Mouse (Mus musculus): ENCODE measurements around the gene Dars.

The Dars gene

DNA sequence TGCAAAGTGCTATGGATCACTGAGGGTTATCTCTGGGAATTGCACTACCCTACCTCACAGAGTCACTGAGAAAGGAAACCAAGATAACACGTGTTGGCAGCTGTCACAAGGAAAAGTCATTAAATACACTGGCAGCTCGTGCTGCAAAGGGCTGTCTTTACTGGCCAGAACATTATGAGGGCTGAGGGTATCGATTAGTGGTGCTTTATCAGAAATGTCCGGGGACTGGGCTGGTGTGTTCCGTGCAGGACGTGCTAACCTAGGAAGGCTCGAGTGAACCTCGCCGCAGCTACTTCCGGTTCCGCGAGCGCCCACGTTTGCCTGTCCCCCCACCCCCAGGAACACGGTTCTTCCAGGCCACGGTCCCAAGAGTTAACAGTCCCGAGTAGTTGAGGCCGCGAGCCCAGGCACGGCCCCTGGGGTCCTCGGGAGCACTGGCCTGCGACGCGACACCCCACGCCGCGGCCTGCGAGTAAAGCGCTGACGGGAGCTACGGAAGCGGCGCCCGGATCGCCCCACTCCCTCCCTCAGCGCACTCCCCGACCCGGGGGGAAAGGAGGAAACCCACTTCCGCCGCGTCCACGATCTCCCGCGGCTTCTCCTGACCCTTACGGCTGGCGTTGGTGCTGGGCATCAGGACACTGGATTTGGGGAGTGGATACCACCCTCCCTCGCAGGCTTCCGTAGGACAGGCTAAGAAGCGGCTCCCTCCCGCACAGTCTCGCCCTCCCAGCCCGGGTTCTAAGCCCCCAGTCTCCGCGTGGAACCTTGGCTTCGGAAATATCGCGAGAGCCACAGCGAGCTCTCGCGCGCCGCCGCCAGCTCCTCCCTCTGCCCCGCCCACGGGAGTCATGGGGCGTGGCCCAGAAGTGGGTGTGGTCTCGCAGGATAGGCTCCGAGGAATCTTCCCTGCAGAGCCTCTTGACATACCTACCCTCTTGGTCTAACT is at the start of gene Dars:
Gene Dars (minus strand): TSS at position 785 of the 949 bp plus-strand sequence.
- DNase-seq = peak; percentile 93

DNA sequence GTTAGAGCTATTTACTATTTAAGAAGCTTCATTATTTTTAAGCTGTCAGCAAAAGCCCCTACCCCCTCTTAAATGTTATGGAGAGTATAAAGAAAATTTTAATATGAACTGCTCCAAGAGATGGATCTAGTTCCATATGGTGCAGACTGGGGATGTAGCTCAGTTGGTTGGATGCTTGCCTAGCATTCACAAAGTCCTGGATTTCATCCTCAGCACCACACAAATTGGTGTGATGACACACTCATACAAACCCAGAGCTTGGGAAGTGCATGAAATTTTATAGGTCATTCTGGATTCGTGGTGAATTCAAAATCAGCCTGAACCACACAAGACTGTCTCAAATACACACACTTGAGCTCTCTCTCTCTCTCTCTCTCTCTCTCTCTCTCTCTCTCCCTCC is 49.7 kb upstream of the Dars start:
- DNase-seq = peak; percentile 39

DNA sequence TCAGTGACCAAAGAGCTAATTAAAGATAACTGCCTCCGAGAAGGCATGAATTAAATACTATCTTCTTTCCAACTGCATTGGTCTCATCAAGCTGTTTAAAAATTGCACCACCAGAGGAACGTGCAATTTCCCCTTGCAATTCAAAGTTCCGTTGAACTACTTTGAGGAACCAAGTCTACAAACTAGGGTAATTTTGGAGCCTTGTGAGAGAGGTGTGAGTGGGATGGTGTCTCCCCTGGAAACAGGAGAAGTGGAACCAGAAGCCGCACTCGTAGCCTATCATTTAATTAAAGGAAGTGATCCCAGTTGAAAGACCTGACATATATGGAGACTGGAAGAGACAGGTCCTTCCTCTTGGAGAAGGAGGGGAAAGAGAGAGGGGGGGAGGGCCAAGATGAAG is 46.3 kb upstream of the Dars start:
- no peak for DNase-seq

DNA sequence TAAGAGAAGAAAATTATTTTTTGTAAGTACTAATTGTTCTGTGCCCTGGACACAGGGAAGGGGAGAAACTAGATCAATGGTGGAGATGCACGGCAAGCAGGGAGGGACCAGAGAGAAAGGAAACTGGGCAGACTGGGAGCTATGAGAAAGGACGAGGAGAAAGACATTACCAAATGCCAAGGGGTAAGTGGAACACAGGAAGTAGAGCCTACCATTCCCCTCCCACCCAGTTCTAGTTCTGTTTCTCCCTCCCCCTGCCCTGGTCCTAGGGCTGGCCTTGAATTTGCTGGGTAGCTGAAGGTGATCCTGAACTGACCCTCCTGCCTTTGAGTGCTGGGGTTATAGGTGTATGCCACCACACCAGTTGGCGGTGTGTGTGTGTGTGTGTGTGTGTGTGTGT is 45.2 kb upstream of the Dars start:
- DNase-seq = no peak

- no peak for DNase-seq
Observed at GRCm38 (mm10) chr1:128460780-128461179, 43.6 kb upstream of the Dars start.

GRCm38 (mm10) chr1:128459439-128459838 is 42.3 kb upstream of the Dars start:
- no peak for DNase-seq

DNA sequence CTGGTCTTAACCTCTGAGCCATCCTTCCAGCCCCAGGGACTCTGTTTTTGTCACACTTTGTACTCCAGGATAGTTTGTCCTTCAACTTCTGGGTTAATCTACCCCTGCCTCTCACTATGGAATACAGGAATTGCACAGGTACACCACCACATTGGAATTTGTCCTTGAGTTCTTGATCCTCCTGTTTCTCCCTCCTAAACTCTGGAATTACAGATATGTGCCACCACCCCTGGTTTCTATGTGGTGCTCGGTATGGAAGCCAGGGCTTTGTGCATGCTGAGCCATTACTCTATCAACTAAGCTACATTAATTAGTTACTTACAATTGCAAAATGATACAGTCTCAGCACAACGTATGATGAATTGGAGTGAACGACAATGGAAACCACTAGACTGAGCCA is 41.8 kb upstream of the Dars start:
- DNase-seq = no peak

DNA sequence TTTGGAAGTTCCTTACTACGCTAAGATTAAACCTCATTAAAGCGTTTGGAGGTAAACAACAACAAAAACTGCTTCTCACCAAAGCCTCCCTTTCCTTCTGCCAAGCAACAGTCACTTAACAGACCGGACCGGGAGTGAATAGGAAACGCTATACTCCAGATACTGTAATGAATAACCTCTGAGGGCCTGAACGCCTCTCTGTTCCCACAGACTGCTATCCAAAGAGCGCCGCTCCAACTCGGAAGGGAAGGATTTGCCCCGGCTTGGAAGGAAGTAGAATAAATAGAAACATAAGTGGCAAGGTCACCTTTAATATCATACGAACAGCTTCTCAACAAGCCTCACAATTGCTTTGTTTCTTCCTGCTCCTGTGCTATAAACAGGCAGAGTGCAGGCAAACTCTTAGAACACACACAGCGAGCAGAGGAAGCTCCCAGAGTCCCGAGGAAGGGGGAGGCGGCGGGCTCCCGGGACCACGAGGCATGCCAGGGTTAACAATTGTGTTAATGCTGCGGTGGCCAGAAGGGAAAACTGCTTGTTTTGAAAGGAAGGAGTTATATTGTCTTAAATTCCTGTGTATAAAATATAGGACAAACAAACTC is 39.8 kb upstream of the Dars start:
- DNase-seq = no peak

DNA sequence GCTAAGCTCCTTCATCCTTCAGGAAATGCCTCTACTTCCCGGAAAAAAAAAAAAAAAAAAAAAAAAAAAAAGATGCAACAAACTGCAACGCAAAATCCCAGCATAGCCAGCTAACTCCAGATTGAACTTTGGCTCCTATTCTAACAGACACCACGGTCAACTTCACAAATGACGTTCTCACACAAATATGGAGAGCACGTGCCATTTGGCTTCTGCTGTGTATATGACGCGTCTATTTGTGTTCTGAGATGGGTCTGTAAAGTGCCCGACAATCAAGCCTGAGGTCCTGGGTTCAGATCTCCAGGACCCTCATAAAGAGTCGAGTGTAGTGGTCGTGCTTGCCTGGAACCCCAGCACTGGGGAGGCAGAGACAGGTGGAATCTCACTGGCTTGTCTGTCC is 39.1 kb upstream of the Dars start:
- DNase-seq = no peak

DNA sequence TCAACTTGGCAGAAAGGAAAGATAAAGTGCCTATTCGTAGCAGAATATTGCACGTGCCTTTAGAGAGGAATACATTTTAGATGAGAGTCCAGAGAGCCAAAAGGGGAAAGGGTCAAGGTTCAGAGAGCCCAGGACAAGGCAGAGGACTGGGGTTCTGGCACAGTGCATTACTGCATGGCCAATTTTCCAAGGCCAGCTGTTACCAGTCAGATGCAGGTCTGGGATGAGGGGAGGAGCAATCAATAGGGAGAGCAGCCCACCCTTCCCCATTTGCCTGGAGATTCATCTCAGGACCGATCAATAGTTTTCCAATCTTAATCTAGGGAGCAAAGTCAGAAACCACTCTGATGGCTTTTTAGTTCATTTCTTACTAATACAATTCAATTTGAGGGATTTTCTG is 35.0 kb upstream of the Dars start:
- DNase-seq = no peak

DNA sequence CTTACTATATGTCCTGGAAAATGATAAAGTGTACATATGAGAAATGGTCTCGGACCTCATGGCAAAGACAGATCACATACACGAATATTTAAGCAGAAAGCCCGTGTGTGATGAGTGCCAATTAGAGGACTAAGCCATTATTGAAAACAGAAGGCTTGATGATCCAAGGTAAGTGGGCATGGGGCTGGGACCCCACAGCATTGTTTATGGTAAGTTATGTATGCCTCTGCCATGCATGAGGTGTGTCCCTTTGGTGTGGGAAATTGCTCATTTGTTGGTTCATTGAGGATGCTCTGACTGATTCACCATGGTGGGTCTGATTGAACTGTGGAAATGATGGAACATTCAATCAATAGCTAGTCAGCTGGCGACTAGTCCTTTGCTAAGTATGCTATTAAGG is 34.0 kb upstream of the Dars start:
- no peak for DNase-seq

GRCm38 (mm10) chr1:128447206-128447902 is 30.2 kb upstream of the Dars start:
- DNase-seq = no peak

- no peak for DNase-seq
Observed at GRCm38 (mm10) chr1:128443890-128444839, 27.0 kb upstream of the Dars start.

GRCm38 (mm10) chr1:128441129-128441473 is 23.9 kb upstream of the Dars start:
- peak; percentile 46 for DNase-seq

DNA sequence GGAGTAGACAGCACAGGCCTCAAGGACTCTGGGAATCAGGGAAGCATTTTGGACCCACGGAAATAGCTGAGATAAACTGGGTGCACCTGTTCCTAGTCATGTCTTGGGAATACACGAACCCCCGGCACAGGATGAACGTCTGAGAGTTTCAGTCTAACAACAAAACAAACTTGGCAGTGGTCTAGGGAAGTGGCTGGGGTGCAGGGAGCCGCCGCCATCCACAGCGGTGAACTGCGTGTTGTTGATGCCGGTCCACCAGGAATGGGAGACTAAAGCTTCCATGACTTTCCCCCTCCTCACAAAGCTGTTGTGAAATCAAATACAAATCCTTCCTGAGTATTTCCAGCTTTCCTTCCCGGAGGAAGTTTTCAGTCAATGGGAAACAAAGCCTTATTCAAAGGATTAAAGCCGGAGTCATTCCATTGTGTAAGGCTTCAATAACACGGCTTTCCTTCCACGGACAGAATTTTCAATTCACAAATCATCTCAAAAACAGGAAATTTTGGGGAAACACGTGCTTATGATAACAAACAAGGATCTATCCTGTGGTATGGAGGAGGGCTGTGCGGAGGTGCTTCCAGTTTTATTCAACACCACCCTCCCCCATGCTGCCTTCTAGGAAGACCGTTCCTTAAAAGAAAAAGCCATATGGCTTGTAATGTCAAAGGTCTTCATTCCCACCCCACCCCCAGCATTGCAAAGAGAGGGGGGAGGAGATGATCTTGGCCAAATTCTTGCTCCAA is 23.4 kb upstream of the Dars start:
- DNase-seq = peak; percentile 23

GRCm38 (mm10) chr1:128439618-128440017 is 22.4 kb upstream of the Dars start:
- DNase-seq = no peak

DNA sequence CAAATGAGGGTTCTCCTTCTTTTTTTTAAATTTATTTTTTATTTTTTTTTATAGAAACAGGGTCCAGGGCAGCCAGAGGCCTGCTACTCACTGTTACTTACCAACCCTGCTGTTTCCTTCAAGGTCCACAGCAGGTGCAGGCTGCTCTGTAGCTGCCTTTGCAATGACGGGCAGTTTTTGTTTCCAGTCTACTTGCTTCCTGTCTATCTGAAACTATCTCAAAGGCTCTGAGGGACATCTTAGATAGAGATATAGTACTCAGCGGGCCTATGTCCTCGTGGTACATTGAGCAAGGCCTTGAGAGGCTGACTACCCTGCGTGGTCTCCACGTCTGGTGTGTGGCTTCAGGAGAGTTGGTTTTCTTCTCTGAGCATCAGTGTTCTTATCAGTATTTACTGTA is 21.4 kb upstream of the Dars start:
- DNase-seq = no peak

DNA sequence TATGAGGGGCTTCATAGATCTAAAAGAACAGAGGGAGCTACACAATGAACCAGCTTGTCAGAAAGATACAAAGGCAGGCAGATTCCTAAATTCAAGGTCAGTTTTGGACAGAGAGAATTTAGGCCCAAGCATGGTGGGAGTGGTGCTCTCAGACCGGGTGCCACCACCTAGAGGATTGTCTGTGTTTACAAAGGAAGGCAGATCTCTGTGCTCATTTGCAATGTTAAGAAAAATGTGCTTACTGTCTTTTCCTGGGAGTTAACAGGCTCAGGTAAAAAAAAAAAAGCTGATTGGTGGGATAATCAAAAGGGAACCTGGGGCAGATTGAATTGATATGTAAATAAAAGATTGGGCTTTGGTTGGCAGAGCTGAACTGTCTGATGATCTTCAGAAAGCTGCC is 20.1 kb upstream of the Dars start:
- no peak for DNase-seq

DNA sequence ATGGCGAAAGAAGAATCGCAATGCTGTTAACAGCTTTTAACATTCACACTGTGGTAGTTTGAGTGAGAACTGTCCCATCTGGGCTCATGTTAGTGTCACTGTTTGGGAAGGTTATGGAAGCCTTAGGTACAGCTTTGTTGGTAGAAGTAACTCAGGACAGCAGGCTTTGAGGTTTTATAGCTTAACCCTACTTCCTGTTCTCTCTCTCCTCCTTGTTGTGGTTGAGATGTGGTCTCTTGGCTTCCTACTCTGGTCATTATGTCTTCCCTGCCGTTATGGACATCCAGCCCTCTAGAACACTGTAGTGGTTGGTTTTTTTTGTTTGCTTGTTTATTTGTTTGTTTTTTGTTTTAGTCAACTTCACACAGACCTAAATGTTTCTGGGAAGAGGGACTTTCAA is 18.8 kb upstream of the Dars start:
- no peak for DNase-seq

DNA sequence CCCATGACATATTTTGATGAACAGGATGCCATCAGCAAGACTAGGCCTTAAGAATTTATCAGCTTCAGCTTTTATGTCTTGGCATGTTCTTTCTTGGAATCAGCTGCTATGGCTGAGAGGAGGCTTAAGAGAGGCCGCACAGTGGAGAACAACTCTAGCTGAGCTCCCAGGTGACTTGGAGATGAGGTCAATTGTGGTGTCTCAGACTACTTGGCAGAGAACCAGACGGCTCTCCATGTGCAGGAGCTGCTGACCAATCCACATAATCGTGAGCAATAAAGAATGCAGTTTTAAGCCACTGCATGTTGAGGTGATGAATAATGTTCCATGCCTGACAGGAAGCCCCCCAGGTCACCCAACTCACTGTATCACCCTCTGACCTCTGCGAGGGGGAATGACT is 18.4 kb upstream of the Dars start:
- DNase-seq = no peak

GRCm38 (mm10) chr1:128424928-128425327 is 7.8 kb upstream of the Dars start:
- DNase-seq = no peak

DNA sequence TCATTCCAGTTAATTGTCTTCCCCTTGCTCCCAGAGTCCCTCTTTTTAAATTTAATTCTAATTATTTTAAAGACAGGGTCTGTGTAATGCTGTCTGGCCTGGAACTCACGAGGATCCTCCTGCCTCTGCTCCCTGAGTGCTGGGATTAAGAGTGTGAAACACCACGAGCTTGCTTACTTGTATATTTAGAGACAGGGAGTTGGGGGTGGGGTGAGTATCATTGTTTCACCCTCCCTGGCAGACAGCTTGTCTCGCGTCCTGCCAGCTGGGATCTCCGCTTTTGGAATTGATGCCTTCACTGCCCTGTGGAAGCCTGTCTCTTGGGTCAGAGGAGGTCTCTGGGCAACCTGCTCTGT is 343 bp upstream of the Dars start:
- peak; percentile 8 for DNase-seq

All from right cerebral cortex, adult 18-20 months (tissue).